Mouse (Mus musculus) cortical plate, adult 2 months (tissue): ENCODE measurements at regions not wholly inside any gene's neighbourhood (a gene's known extent, or its start where the extent isn't known, plus 50 kb on each side); places are given as distances from the start of the nearest gene placed in this dataset.

Experiments used
- CTCF ChIP-seq: fragments of 200-500 bp; IDR thresholded peaks from 2 replicates; pipeline ENCODE4 v1.5.1; 2011; ENCODE audit warnings: mild to moderate bottlenecking, control low read depth, low read length; ENCODE audit not compliant: insufficient read depth; ENCODE audit errors: extremely low read depth
- POLR2A ChIP-seq: fragments of 200-500 bp; IDR thresholded peaks from 2 replicates; pipeline ENCODE4 v1.6.1; 2011; ENCODE audit warnings: mild to moderate bottlenecking, low read length, control low read depth; ENCODE audit not compliant: insufficient read depth; ENCODE audit errors: extremely low read depth

DNA sequence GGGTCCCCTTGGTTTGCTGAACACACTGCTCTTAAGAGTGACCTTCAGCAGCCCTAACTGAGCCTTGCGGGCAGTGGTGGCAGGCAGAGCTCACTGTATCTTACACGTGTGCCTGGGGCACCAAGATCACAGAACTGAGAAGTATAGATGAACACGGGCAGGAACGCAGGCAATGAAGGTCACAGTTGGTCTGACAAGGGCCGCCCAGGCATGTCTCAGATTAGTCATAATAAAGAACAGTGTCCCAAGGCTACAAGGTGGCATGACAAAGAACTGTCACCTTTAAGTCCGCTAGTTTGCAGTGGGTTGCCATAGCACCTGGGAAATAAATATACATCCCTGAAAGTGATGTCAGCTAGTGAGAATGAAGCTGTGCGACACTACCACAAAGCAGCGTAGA lies 215.9 kb upstream of the A230072I06Rik start:
- TF ChIP-seq POLR2A (no peak), CTCF (no peak)
